Mouse (Mus musculus) neural tube, embryonic 12.5 days (tissue): Measurements from ENCODE around the gene Ly6g6d. TPM values are rescaled to one million over a fixed set of nuclear protein-coding genes. Genes with fewer than 3 reads are reported as not detected.
A peak's percentile ranks its signal among the peaks of the same experiment; 100 is the strongest.

Source experiments
- ATAC-seq: fragments of 200-750 bp; cut with Nextera tagmentation; 2 replicates; pipeline ENCODE4 v1.8.0; 2017; ENCODE audit warnings: low read depth, mild to moderate bottlenecking, moderate TSS enrichment, moderate library complexity; ENCODE audit not compliant: low FRiP score
- H3K27ac ChIP-seq: fragments of 300-500 bp; sonication (generic); 2 replicates; pipeline ENCODE4 v1.5.1; 2016
- H3K27me3 ChIP-seq: fragments of 300-500 bp; sonication (generic); replicated peaks from 2 replicates; pipeline ENCODE4 v1.6.1; 2016; ENCODE audit warnings: mild to moderate bottlenecking
- H3K36me3 ChIP-seq: fragments of 300-500 bp; sonication (generic); 2 replicates; pipeline ENCODE4 v1.6.1; 2016; ENCODE audit warnings: mild to moderate bottlenecking
- H3K4me1 ChIP-seq: fragments of 300-500 bp; sonication (generic); 2 replicates; pipeline ENCODE4 v1.6.1; 2016
- H3K4me2 ChIP-seq: fragments of 300-500 bp; sonication (generic); replicated peaks from 2 replicates; pipeline ENCODE4 v1.6.1; 2016; ENCODE audit warnings: mild to moderate bottlenecking
- H3K4me3 ChIP-seq: fragments of 300-500 bp; sonication (generic); 2 replicates; pipeline ENCODE4 v1.5.1; 2016
- H3K9ac ChIP-seq: fragments of 300-500 bp; sonication (generic); 2 replicates; pipeline ENCODE4 v1.6.1; 2016; ENCODE audit warnings: mild to moderate bottlenecking
- H3K9me3 ChIP-seq: fragments of 300-500 bp; sonication (generic); 2 replicates; pipeline ENCODE4 v1.6.1; 2016; ENCODE audit warnings: mild to moderate bottlenecking
- WGBS: fragments of 180-500 bp; shearing (Covaris S2); methylation state at CpG from one replicate; pipeline ENCODE4 v1.1.7; 2016; 5-methylcytosine and 5-hydroxymethylcytosine counted together
- polyA plus RNA-seq: library from polyadenylated mRNA; unstranded; fragments of >200 nt; fragmentation: Nextera tagmentation; extraction: Ambion mirVana; gene quantifications from 2 replicates; pipeline ENCODE4 v1.2.1, GENCODE M21; 2016

Ly6g6d gene
- polyA plus RNA-seq, 1 experiment from 2014 or later: 1.9 TPM

- H3K9ac ChIP-seq: peak within 1 kb of the TSS; percentile 80
- peak within 1 kb of the TSS; percentile 69 for H3K27ac ChIP-seq
- H3K4me3 ChIP-seq: peak within 1 kb of the TSS; percentile 42
- H3K4me1 ChIP-seq: peaks cover 59% of the 10 kb centered on the region
- H3K36me3 ChIP-seq: peaks cover 18% of the 10 kb centered on the region
- H3K4me2 ChIP-seq: peak within 1 kb of the TSS; percentile 82
- H3K27me3 ChIP-seq: no peaks in the 10 kb centered on the region
- WGBS: 3% methylated on average over 11 of the region's 11 CpGs
- no peaks in the 10 kb centered on the region for H3K9me3 ChIP-seq
- no peak for ATAC-seq
These were observed 28.3 kb downstream of the Ly6g6d start, which contains the start of gene Clic1 for GRCm38 (mm10) chr17:35049561-35050016. TSS of gene Clic1 (plus strand) at chr17:35049966.

- Histone ChIP-seq H3K27me3 (no peaks in the 10 kb centered on the region), H3K9ac (no peak overlapping the region), H3K4me3 (no peak overlapping the region), H3K4me1 (peaks cover 59% of the 10 kb centered on the region), H3K36me3 (peaks cover 14% of the 10 kb centered on the region), H3K4me2 (peak overlapping the region; percentile 82), H3K27ac (no peak overlapping the region), H3K9me3 (no peaks in the 10 kb centered on the region)
- ATAC-seq: no peak
- 75% methylated on average over 5 of the region's 5 CpGs for WGBS
These were observed 28.9 kb downstream of the Ly6g6d start for GRCm38 (mm10) chr17:35048932-35049440.

GRCm38 (mm10) chr17:35048149-35048931, 29.5 kb downstream of the Ly6g6d start:
- H3K4me2 ChIP-seq: 0 out of 2 replicates have a peak overlapping the region, but pooled peaks have one; percentile 7
- H3K9me3 ChIP-seq: no peaks in the 10 kb centered on the region
- H3K36me3 ChIP-seq: peaks cover 9% of the 10 kb centered on the region; the same call in 1 of the 2 replicates
- 34% methylated on average over 11 of the region's 11 CpGs for WGBS
- H3K9ac ChIP-seq: no peak overlapping the region
- no peaks in the 10 kb centered on the region for H3K27me3 ChIP-seq
- ATAC-seq: no peak
- H3K4me1 ChIP-seq: peaks cover 59% of the 10 kb centered on the region
- H3K27ac ChIP-seq: no peak overlapping the region
- H3K4me3 ChIP-seq: no peak overlapping the region

- Histone ChIP-seq H3K9me3 (no peaks in the 10 kb centered on the region), H3K27ac (no peak overlapping the region), H3K4me2 (0 out of 2 replicates have a peak overlapping the region, but pooled peaks have one; percentile 7), H3K9ac (no peak overlapping the region), H3K36me3 (peaks cover 2% of the 10 kb centered on the region; the same call in 1 of the 2 replicates), H3K4me1 (peaks cover 56% of the 10 kb centered on the region), H3K4me3 (no peak overlapping the region), H3K27me3 (no peaks in the 10 kb centered on the region)
- no peak for ATAC-seq
- 59% methylated on average over 1 of the region's 1 CpGs for WGBS
These were observed 30.2 kb downstream of the Ly6g6d start for GRCm38 (mm10) chr17:35047688-35048087.

GRCm38 (mm10) chr17:35046681-35047455, 31.0 kb downstream of the Ly6g6d start, which contains the start of gene Msh5:
TSS of gene Msh5 (minus strand) at chr17:35046745.
- Histone ChIP-seq H3K36me3 (no peaks in the 10 kb centered on the region), H3K4me3 (peak within 1 kb of the TSS; percentile 48), H3K4me1 (peaks cover 48% of the 10 kb centered on the region), H3K4me2 (peak within 1 kb of the TSS; percentile 96), H3K9ac (peak within 1 kb of the TSS; percentile 74), H3K9me3 (no peaks in the 10 kb centered on the region), H3K27me3 (no peaks in the 10 kb centered on the region), H3K27ac (no peak within 1 kb of the TSS; the same call in 1 of the 2 replicates)
- 3% methylated on average over 33 of the region's 33 CpGs for WGBS
- ATAC-seq: peak; percentile 97

- Histone ChIP-seq H3K9ac (peak overlapping the region; percentile 74), H3K4me2 (peak overlapping the region; percentile 96), H3K4me1 (peaks cover 40% of the 10 kb centered on the region), H3K36me3 (no peaks in the 10 kb centered on the region), H3K27me3 (no peaks in the 10 kb centered on the region), H3K27ac (no peak overlapping the region; the same call in 1 of the 2 replicates), H3K9me3 (no peaks in the 10 kb centered on the region), H3K4me3 (peak overlapping the region; percentile 48)
- peak; percentile 65; the same call in 1 of the 2 replicates for ATAC-seq
- WGBS: 4% methylated on average over 48 of the region's 48 CpGs
These were observed 31.8 kb downstream of the Ly6g6d start for GRCm38 (mm10) chr17:35045807-35046680.

- Histone ChIP-seq H3K4me1 (peaks cover 34% of the 10 kb centered on the region), H3K27me3 (no peaks in the 10 kb centered on the region), H3K9me3 (no peaks in the 10 kb centered on the region), H3K36me3 (no peaks in the 10 kb centered on the region), H3K4me2 (peak overlapping the region; percentile 96), H3K4me3 (peak overlapping the region; percentile 48; the same call in 1 of the 2 replicates), H3K27ac (no peak overlapping the region), H3K9ac (no peak overlapping the region)
- WGBS: 86% methylated on average over 7 of the region's 7 CpGs
- ATAC-seq: no peak
These were observed 32.7 kb downstream of the Ly6g6d start for GRCm38 (mm10) chr17:35044904-35045806.

GRCm38 (mm10) chr17:35043794-35044193, 34.1 kb downstream of the Ly6g6d start:
- no peak overlapping the region for H3K4me3 ChIP-seq
- H3K27ac ChIP-seq: no peak overlapping the region
- H3K27me3 ChIP-seq: no peaks in the 10 kb centered on the region
- H3K36me3 ChIP-seq: no peaks in the 10 kb centered on the region
- H3K4me2 ChIP-seq: no peak overlapping the region
- no peaks in the 10 kb centered on the region for H3K9me3 ChIP-seq
- H3K4me1 ChIP-seq: peaks cover 22% of the 10 kb centered on the region
- WGBS: 90% methylated on average over 4 of the region's 4 CpGs
- ATAC-seq: no peak
- no peak overlapping the region for H3K9ac ChIP-seq

- Histone ChIP-seq H3K4me1 (no peaks in the 10 kb centered on the region), H3K27ac (no peak overlapping the region), H3K9ac (no peak overlapping the region), H3K27me3 (no peaks in the 10 kb centered on the region), H3K36me3 (no peaks in the 10 kb centered on the region), H3K4me2 (no peak overlapping the region), H3K4me3 (no peak overlapping the region), H3K9me3 (no peaks in the 10 kb centered on the region)
- WGBS: 87% methylated on average over 11 of the region's 11 CpGs
- ATAC-seq: no peak
These were observed 38.6 kb downstream of the Ly6g6d start for GRCm38 (mm10) chr17:35039121-35039873.

- Histone ChIP-seq H3K9ac (no peak overlapping the region), H3K4me2 (no peak overlapping the region), H3K4me1 (peaks cover 4% of the 10 kb centered on the region), H3K4me3 (no peak overlapping the region), H3K27me3 (no peaks in the 10 kb centered on the region), H3K9me3 (no peaks in the 10 kb centered on the region), H3K27ac (no peak overlapping the region), H3K36me3 (no peaks in the 10 kb centered on the region)
- ATAC-seq: no peak
- 82% methylated on average over 6 of the region's 6 CpGs for WGBS
These were observed 43.0 kb downstream of the Ly6g6d start for GRCm38 (mm10) chr17:35034896-35035295.
